In the genomic region with DNA sequence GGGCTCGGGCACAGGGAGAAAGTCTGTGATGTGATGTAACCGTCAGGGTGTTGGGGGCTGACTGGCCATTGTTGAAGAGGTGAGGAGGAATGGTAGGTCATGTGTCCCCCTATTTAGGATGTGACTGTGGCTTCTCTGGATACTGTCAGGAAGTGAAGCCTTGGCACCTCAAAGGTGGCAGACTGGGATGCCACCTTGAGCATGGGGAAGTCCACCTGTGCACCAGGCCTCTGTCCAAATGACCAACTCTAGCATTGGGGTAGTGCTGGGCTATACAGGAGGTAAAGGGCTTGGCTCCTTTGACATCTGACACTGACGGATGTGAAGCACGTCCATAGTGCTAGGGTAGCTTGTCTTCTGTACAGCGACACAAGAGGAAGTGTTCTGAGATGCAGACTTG, we compare ENCODE assay signal across 8 mouse cellular contexts.
"Had no signal": no experiment of that assay in that cellular context is flagged by ENCODE, and none has a peak within 500 bp of the region (broad histone marks: within the 10 kb centered on the region; RNA-seq: fewer than 3 reads in every experiment).

No protein-coding gene starts in this region.

- ATAC-seq: liver, postnatal 0 days; midbrain, embryonic 16.5 days had no signal

- DNase-seq: liver; liver, embryonic 13.5 days; liver, postnatal 0 days; lung, postnatal 14 days; right cerebral cortex, postnatal 4 days; thymus, adult 18-20 months; thymus, postnatal 25 days had no signal
